Mouse (Mus musculus) gonadal fat pad, adult 2 months (tissue): ENCODE measurements around the gene Uevld. TPM values are rescaled to one million over a fixed set of nuclear protein-coding genes. Genes with fewer than 3 reads are reported as not detected.
"Not testable (repeated sequence)": the region's sequence is repeated elsewhere in the genome, so short reads cannot be mapped to it uniquely, and the experiment has no call there.

ENCODE experiments used
- DNase-seq: peaks from one replicate; pipeline ENCODE4 v3.0.0-alpha.2; 2012; ENCODE audit warnings: low read depth
- polyA plus RNA-seq: library from polyadenylated mRNA; depleted of rRNA; stranded (reverse); fragments of >200 nt; gene quantifications from 2 replicates; pipeline ENCODE4 v1.2.3, GENCODE M21; 2012

Uevld gene
- polyA plus RNA-seq, 1 experiment: 7.6 TPM

DNA sequence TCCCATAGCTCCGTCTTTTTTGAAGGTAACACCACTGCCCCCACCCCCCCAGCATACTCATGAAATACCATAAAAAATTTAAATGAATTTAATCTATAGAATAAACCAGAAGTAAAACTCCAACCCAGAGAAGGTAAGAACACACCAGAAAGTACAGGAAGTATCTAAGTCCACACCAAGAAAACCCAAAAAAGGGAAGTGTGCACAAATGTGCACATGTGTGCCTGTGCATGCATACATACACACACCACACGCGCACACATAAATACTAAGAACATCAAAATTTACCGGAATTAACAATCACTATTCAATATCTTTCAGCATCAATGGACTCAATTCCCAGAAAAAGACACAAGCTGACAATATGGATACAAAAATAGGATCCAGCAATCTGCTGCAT is 11.6 kb upstream of the Uevld start:
- no peak for DNase-seq

DNA sequence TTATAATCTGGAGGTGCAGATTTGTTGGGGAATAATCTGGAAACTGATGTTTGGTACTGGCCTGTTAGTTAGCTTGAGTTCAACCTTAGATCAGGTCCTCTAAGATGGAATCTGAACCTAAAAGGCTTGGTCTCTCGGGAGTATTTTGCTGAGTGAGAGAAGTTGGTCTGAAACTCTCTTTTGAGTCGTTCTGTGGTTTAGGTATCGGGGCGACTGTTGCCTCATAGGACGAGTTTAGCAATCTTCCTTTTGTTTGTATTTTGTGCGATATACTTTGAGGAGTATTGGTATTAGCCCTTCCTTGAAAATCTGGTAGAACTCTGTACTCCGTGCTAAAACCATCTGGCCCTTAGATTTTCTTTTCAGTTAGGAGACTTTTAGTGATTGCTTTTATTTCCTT is 5.7 kb upstream of the Uevld start:
- DNase-seq: no peak

DNA sequence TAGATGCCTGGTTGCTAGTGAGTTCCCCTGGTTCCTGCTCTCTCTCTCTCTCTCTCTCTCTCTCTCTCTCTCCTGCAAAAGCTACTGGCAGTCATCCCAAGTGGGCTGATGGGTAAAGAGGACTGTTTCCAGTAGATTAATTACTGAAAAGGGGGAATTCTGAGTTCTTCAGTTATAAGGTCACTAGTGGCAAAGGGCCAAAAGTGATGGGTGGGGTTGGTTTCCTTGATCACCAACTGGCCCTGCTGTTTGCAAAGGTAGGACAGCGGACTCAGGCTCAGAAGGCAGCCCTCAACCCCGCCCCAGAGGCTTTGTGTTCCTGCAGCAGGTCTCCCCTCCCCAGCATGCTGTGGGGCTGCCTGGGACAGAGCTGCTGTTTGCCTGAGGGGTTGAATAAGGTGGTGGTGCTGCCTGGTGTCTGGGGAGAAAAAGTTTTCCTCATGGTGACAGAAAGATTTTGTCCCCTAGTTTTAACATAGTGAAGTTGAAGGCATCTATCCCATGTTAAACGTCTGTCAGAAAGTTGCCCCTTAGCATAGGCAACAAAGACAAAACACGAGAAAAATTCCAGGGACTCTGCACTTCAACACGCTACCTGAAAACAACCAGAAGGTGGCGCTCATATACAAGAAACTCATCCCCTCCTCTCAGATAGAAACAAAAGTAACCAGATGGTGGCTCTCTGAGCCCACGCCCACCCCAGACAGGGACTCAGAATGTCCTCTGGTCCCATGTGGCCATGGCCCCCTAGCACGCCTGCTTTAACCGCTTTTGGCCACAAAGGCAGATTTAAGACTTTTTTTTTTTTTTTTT is 4.7 kb upstream of the Uevld start:
- no peak for DNase-seq

DNA sequence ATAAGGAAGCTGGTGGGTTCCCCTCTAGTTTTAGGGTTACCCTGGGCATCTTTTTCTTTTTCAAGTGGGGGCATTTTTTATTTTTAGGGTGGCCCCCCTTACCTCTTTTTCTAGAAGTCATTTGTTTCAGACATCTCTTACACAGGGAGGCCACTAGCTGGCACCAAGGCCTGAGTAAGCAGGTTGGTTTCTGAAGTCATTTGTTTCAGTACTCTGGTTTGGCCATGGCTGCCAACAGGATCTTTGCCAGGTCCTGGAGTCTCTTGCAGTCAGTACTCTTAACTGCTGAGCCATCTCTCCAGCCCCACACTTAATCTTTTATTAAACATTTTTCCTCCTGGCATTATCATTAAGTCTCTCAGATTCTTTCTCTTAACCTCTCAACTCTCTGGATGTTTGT is 3.8 kb upstream of the Uevld start:
- DNase-seq: no peak

- DNase-seq: no peak
Observed at GRCm38 (mm10) chr7:46960991-46961390, 2.7 kb upstream of the Uevld start.

DNA sequence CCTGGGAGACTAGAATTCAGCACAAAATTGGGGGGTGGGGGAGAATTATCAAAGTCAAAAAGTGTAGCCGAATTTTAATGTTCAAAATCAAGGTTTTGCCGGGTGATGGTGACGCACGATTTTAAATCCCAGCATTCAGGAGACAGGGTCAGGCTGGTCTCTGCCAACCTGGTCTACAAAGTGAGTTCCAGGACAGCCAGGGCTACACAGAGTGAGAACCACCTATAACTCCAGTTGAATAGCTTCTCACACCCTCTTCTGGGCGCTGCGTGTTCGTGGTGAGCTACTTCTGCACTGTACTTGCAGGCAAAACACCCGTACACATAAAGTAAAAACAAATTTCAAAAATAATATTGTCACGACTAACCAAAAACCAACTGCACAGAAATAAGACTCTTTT is 526 bp upstream of the Uevld start:
- no peak for DNase-seq

DNA sequence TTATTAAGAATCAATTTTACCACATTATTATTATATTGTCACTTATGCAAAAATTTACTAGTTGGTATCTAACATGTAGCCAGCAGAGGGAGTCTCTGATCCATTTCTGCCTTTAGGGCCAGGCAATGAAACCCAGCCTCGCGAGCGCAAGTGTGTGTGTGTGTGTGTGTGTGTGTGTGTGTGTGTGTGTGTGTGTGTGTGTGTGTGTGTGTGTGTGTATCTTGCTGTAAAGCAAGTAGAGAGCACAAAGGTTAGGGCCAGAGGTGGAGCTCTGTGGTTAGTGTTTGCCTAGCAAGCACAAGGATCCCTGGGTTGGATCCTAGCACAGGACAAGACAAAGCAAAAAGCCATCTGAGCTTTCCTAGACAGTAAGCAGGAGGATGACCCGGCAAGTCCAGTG is 22.5 kb downstream of the Uevld start:
- DNase-seq: no peak

- no peak for DNase-seq
Observed at GRCm38 (mm10) chr7:46934788-46935187, 23.5 kb downstream of the Uevld start.

GRCm38 (mm10) chr7:46931370-46931769 is 27.0 kb downstream of the Uevld start:
- no peak for DNase-seq

GRCm38 (mm10) chr7:46928291-46928690 is 30.0 kb downstream of the Uevld start:
- DNase-seq: no peak

GRCm38 (mm10) chr7:46922075-46922474 is 36.3 kb downstream of the Uevld start:
- no peak for DNase-seq

DNA sequence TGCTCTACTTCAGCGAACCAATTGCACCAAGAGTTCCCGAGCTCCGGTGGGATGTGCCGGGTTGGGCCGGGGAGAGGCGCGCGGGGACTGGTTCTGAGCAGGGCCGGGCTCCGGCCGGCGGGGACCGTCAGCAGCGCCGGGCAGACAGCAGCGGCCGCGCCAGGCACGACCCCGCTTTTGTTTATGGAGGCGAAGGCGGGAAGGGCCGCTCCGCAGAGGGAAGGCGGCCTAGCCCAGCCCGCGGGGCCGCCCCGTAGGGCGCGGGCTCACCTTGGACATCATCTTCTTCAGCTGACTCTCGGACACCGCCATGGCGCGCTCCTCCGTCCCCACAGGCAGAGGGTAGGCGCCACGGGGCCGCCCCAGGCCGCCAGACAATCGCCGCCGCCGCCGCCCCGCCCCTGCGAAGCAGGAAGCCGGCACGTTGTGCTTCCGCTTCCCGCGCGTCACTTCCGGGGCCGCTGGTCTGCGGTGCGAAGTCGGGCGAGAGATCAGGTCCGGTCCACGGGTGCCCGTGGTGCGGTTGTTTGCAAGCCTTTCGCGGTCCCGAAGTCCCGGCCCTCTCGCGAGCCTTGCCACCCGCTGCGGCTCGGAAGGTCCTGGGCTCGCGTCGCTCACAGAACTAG is 38.7 kb downstream of the Uevld start, which contains the start of gene Tsg101:
Gene Tsg101, minus strand, starts transcription at position 419 of the 626 bp plus-strand sequence.
- DNase-seq: no peak

- DNase-seq: no peak
Observed at GRCm38 (mm10) chr7:46918678-46919371, 39.5 kb downstream of the Uevld start.

- no peak for DNase-seq
Observed at GRCm38 (mm10) chr7:46916376-46916775, 42.0 kb downstream of the Uevld start.

- DNase-seq: no peak
Observed at GRCm38 (mm10) chr7:46911250-46911649, 47.1 kb downstream of the Uevld start.

GRCm38 (mm10) chr7:46899343-46899742 is 59.0 kb downstream of the Uevld start:
- DNase-seq: no peak

GRCm38 (mm10) chr7:46895511-46895910 is 62.8 kb downstream of the Uevld start:
- DNase-seq: no peak

- no peak for DNase-seq
Observed at GRCm38 (mm10) chr7:46883304-46883703, 75.0 kb downstream of the Uevld start.

- not testable (repeated sequence) for DNase-seq
Observed at GRCm38 (mm10) chr7:46881941-46882340, 76.4 kb downstream of the Uevld start.

- DNase-seq: no peak
Observed at GRCm38 (mm10) chr7:46880992-46881391, 77.3 kb downstream of the Uevld start.

GRCm38 (mm10) chr7:46879851-46880250 is 78.5 kb downstream of the Uevld start:
- DNase-seq: no peak

GRCm38 (mm10) chr7:46877255-46877654 is 81.1 kb downstream of the Uevld start:
- no peak for DNase-seq

DNA sequence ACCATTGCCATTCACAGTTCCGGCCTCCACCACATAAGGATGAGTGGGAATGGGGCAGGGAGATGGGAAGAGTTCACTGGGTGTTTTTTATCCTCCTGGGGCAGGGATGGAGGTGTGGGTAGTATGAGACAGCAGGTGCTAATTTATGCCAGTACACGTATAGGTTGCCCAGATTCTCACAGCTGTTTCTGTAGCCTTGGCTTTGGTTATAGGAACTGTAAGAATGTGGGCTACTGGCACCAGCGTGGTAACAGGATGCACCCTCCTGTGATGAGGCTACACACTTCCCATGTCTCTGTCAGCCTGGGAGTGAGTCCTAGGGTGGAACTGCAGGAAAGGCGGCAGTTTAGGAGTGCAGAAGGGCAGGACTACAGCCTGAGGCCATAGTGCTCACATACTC is 81.5 kb downstream of the Uevld start:
- DNase-seq: no peak
